Mouse (Mus musculus): ENCODE measurements around the gene Ctbs. TPM values are rescaled to one million over a fixed set of nuclear protein-coding genes. Genes with fewer than 3 reads are reported as not detected.
A peak's percentile ranks its signal among the peaks of the same experiment; 100 is the strongest.

Ctbs gene
- polyA plus RNA-seq, 1 experiment: 2.5 TPM

DNA sequence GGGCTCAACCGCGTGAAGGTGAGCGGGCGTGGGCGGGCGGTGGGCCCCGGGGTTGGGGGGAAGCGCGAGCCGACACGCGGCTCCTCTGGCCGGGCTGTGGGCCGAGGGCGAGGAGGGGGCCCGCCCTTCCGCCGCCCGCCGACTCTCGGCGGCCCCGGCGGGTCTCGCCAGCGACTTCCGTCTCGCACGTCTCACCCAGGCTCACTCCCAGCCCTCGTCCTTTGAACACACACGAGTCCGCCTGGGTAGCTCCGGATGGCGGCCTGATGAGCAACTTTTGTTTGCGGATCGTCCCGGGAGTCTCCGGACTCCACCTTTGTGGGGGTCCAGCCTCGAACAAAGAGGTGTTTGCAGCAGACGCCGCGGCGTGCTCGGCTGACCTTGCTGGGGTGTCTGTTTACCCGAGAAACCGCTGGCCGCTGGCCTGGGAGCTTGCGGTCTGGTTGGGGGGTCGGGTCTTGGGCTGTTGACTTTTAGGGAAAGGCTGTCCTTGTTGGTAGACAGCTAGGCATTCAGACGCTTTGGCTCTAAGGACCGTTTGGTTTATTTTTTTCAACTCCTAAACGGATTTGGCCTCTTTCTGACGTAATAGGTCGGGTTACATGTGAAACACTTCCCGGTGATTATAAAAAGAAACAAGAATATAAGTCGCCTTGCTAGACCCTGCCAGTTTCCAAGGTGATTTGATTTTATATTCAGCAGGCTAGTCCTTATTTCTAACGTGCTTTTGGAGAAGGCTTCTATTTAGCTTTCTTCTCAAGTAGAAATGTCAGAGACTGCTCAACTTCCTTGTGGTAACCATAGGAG lies 50.6 kb downstream of the Ctbs start:
- peak; percentile 76 for DNase-seq

DNA sequence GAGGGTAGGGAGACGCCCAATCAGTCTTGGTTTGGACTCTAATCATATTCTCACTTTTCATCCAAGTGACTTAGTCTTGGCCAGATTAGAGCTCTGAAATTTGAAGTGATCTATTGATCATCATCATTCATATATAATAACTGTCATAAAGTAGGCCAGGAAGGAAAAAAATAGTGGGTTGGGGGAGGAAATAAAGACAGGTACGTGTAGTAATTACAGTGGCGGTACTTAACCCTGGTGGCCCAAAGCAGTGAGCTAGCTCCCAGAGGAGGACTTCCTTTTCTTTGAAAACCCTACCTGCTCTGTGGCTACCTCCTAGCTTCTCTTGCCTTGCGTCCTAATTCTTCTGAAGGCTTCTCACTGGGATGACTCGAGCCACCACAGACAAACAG lies 51.2 kb downstream of the Ctbs start:
- TF ChIP-seq POLR2A (IDR thresholded peaks at IDR 0.05; ENCODE audit: control insufficient read depth, extremely low read depth, insufficient read depth, low read length, poor library complexity) (no peak), CTCF (IDR thresholded peaks at IDR 0.05; ENCODE audit: borderline replicate concordance, control insufficient read depth, extremely low read depth, insufficient read depth, low read length, poor library complexity) (no peak)
- no peak for DNase-seq
- Histone ChIP-seq H3K36me3 (ENCODE audit: control insufficient read depth, insufficient read depth, low read length) (peaks cover 23% of the 10 kb centered on the region), H3K27me3 (ENCODE audit: control insufficient read depth, insufficient read depth, low read length) (no peaks in the 10 kb centered on the region), H3K4me1 (replicated peaks; ENCODE audit: control insufficient read depth, insufficient read depth, low read length) (peaks cover 8% of the 10 kb centered on the region), H3K4me3 (ENCODE audit: control insufficient read depth, insufficient read depth, low read length) (peak overlapping the region; percentile 17; the same call in 1 of the 2 replicates), H3K27ac (ENCODE audit: control insufficient read depth, insufficient read depth, low read length) (no peak overlapping the region)
- 3% methylated on average over 5 of the region's 5 CpGs for WGBS

More for the DNA sequence above, 50.6 kb downstream of the Ctbs start:
- TF ChIP-seq CTCF (IDR thresholded peaks at IDR 0.05; ENCODE audit: borderline replicate concordance, control insufficient read depth, extremely low read depth, insufficient read depth, low read length, poor library complexity) (no peak), POLR2A (IDR thresholded peaks at IDR 0.05; ENCODE audit: control insufficient read depth, extremely low read depth, insufficient read depth, low read length, poor library complexity) (no peak; the same call in 1 of the 2 replicates)
- WGBS: under 1% methylated on average over 54 of the region's 57 CpGs
- Histone ChIP-seq H3K36me3 (ENCODE audit: control insufficient read depth, insufficient read depth, low read length) (peaks cover 18% of the 10 kb centered on the region), H3K4me3 (ENCODE audit: control insufficient read depth, insufficient read depth, low read length) (peak overlapping the region; percentile 98), H3K4me1 (replicated peaks; ENCODE audit: control insufficient read depth, insufficient read depth, low read length) (peaks cover 8% of the 10 kb centered on the region), H3K27me3 (ENCODE audit: control insufficient read depth, insufficient read depth, low read length) (no peaks in the 10 kb centered on the region), H3K27ac (ENCODE audit: control insufficient read depth, insufficient read depth, low read length) (peak overlapping the region; percentile 75)

DNA sequence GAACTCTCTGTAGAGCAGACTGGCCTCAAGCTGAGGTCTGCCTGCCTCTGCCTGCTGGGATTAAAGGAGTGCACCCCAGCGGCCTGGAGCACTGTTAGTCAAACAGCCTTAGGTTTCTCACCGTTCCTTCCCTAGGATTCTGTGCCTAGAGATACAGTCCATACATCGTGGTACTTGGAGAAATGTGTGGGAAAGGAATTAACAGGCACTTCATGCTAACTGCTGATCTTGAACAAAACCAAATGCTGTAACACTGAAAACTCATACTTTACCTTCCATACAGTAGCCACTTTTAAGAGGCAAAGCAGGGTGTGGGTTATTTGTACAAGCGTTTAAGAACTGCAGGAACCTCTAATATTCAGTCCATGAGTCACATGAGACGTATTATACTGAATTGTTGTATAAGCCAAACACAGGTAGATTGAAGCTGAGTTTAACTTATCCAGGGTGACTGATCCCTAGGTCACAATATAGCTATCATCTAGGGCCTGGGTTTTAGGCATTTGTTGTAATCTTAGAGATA lies 52.1 kb downstream of the Ctbs start:
- Histone ChIP-seq H3K4me3 (ENCODE audit: control insufficient read depth, insufficient read depth, low read length) (no peak overlapping the region), H3K27ac (ENCODE audit: control insufficient read depth, insufficient read depth, low read length) (no peak overlapping the region), H3K36me3 (ENCODE audit: control insufficient read depth, insufficient read depth, low read length) (peaks cover 31% of the 10 kb centered on the region), H3K4me1 (replicated peaks; ENCODE audit: control insufficient read depth, insufficient read depth, low read length) (peaks cover 8% of the 10 kb centered on the region), H3K27me3 (ENCODE audit: control insufficient read depth, insufficient read depth, low read length) (no peaks in the 10 kb centered on the region)
- TF ChIP-seq CTCF (IDR thresholded peaks at IDR 0.05; ENCODE audit: borderline replicate concordance, control insufficient read depth, extremely low read depth, insufficient read depth, low read length, poor library complexity) (no peak), POLR2A (IDR thresholded peaks at IDR 0.05; ENCODE audit: control insufficient read depth, extremely low read depth, insufficient read depth, low read length, poor library complexity) (no peak)
- no peak for DNase-seq
- WGBS: 74% methylated on average over 5 of the region's 5 CpGs

DNA sequence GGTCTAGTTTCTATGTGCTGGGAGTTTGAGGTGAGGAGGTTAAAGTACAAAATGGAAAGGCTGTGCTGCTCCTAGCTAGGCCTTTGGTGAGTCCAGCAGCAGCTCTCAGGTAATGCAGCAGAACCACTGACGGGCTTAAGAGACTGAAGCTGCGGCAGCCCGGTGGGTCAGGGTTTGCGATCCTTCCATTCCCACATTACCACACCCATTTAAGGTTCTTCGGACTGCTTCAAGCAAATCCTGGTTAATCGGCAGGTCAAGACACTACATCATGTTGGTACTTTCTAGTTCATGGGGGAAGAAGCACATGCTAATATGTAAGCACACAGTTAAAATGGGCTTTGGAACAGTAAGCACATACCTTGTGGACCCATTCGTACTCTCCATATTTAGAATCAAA lies 57.1 kb downstream of the Ctbs start:
- no peak for TF ChIP-seq POLR2A (IDR thresholded peaks at IDR 0.05; ENCODE audit: control insufficient read depth, extremely low read depth, insufficient read depth, low read length, poor library complexity)
- TF ChIP-seq CTCF (IDR thresholded peaks at IDR 0.05; ENCODE audit: borderline replicate concordance, control insufficient read depth, extremely low read depth, insufficient read depth, low read length, poor library complexity): no peak
- DNase-seq: no peak
- no peaks in the 10 kb centered on the region for H3K27me3 ChIP-seq (ENCODE audit: control insufficient read depth, insufficient read depth, low read length)
- H3K4me1 ChIP-seq (replicated peaks; ENCODE audit: control insufficient read depth, insufficient read depth, low read length): no peaks in the 10 kb centered on the region
- peaks cover 78% of the 10 kb centered on the region for H3K36me3 ChIP-seq (ENCODE audit: control insufficient read depth, insufficient read depth, low read length)
- 98% methylated on average over 7 of the region's 7 CpGs for WGBS
- no peak overlapping the region for H3K27ac ChIP-seq (ENCODE audit: control insufficient read depth, insufficient read depth, low read length)
- H3K4me3 ChIP-seq (ENCODE audit: control insufficient read depth, insufficient read depth, low read length): no peak overlapping the region

Other genes with a start within 250 kb of the Ctbs start
- 1.9 and 2.3 TPM in 2 replicates for gene Lpar3, start 228.8 kb upstream of the Ctbs start, polyA plus RNA-seq (2012; rRNA removed)
- gene Ssx2ip, start 45.2 kb upstream of the Ctbs start, polyA plus RNA-seq (2012; rRNA removed): 5.4 and 7.2 TPM in 2 replicates
- gene Spata1, start 50.0 kb downstream of the Ctbs start, polyA plus RNA-seq (2012; rRNA removed): 1.9 and 2.5 TPM in 2 replicates
- gene Gng5, start 50.0 kb downstream of the Ctbs start, polyA plus RNA-seq (2012; rRNA removed): 358 and 374 TPM in 2 replicates
- 18.6 and 19.0 TPM in 2 replicates for gene Rpf1, start 71.6 kb downstream of the Ctbs start, polyA plus RNA-seq (2012; rRNA removed)
- gene Uox, start 120.6 kb downstream of the Ctbs start, polyA plus RNA-seq (2012; rRNA removed): 0.03 and 0.47 TPM in 2 replicates
- not detected in 2 replicates for gene Dnase2b, start 165.8 kb downstream of the Ctbs start, polyA plus RNA-seq (2012; rRNA removed)
- gene 4930503B20Rik, start 201.5 kb downstream of the Ctbs start, polyA plus RNA-seq (2012; rRNA removed): 0.05 TPM in 1 of 2 replicates, not detected in the other
- 0.60 TPM in 1 of 2 replicates, not detected in the other for gene Samd13, start 235.8 kb downstream of the Ctbs start, polyA plus RNA-seq (2012; rRNA removed)

Measured in thymus, adult 2 months (tissue).